Comparison of ENCODE assay signal across 7 mouse cellular contexts in the genomic region with DNA sequence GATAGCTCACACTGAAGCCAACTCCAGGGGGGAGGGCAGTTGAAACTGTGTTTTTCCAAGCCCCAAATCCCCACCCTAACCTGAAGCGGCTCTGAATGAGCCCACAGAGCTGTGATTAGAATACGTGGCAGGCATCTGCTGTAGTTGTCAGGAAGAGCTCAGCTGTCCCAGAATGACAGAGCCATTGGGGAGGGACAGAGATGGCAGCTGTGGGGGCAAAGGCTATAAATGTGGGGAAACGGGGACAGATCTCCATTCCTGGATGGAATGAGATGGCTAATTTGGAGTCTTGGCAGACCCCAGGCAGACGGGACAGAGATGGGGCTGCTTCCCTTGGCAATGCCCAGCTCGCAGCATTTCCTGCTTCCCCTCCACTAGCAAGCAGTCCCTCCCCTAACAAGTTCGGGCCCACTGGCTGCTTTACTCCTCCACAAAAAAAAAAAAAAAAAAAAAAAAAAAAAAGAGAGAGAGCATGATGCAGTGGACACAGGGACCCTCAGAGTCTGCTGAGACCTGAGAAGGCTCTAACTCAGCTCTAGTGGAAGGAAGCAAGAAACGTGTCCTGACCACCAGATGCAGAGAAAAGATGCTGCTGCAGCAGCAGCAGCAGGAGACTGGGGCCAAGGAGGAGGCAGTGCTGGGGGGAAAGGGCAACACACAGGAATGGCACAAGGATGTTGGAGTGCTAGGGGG. TPM values are rescaled to one million over a fixed set of nuclear protein-coding genes. Genes with fewer than 3 reads are reported as not detected.
A peak's percentile ranks its signal among the peaks of the same experiment; 100 is the strongest.
DNase-seq lines count a peak whose midpoint lies in the region; ATAC-seq and TF ChIP-seq lines count a peak whose summit lies in the region.

No protein-coding gene starts in this region.

- H3K4me2 ChIP-seq in kidney, postnatal 0 days (ENCODE audit: low read length), result peak overlapping the region; percentile 94; the same call in 1 of the 2 replicates
- peak overlapping the region; percentile 97 for H3K4me2 ChIP-seq in embryonic facial prominence, embryonic 14.5 days (ENCODE audit: low read depth, low read length)
- H3K4me2 ChIP-seq in hindbrain, embryonic 12.5 days (replicated peaks), result peak overlapping the region; percentile 80
- H3K4me2 ChIP-seq in midbrain, embryonic 15.5 days, result peak overlapping the region; percentile 93

- H3K27me3 ChIP-seq in kidney, postnatal 0 days (ENCODE audit: insufficient read depth, low read length), result no peaks in the 10 kb centered on the region
- no peaks in the 10 kb centered on the region for H3K27me3 ChIP-seq in embryonic facial prominence, embryonic 14.5 days (replicated peaks; ENCODE audit: control insufficient read depth, insufficient read depth, low read length)
- H3K27me3 ChIP-seq in hindbrain, embryonic 12.5 days, result no peaks in the 10 kb centered on the region
- no peaks in the 10 kb centered on the region for H3K27me3 ChIP-seq in midbrain, embryonic 15.5 days (replicated peaks)

- no peaks in the 10 kb centered on the region for H3K9me3 ChIP-seq in kidney, postnatal 0 days (replicated peaks; ENCODE audit: low read length)
- no peaks in the 10 kb centered on the region for H3K9me3 ChIP-seq in embryonic facial prominence, embryonic 14.5 days (ENCODE audit: control insufficient read depth, low read length)
- H3K9me3 ChIP-seq in hindbrain, embryonic 12.5 days (replicated peaks), result no peaks in the 10 kb centered on the region
- H3K9me3 ChIP-seq in midbrain, embryonic 15.5 days, result no peaks in the 10 kb centered on the region

- peaks cover 18% of the 10 kb centered on the region for H3K4me1 ChIP-seq in kidney, postnatal 0 days (replicated peaks; ENCODE audit: insufficient read depth, low read length)
- peaks cover 7% of the 10 kb centered on the region; the same call in 1 of the 2 replicates for H3K4me1 ChIP-seq in embryonic facial prominence, embryonic 14.5 days (ENCODE audit: control insufficient read depth, insufficient read depth, low read length)
- peaks cover 22% of the 10 kb centered on the region for H3K4me1 ChIP-seq in hindbrain, embryonic 12.5 days
- H3K4me1 ChIP-seq in midbrain, embryonic 15.5 days, result peaks cover 22% of the 10 kb centered on the region

- ATAC-seq in kidney, postnatal 0 days (replicated peaks; ENCODE audit: low FRiP score, low read depth), result no peak
- no peak for ATAC-seq in embryonic facial prominence, embryonic 14.5 days (ENCODE audit: low read depth)
- no peak for ATAC-seq in hindbrain, embryonic 12.5 days (ENCODE audit: low FRiP score)
- ATAC-seq in midbrain, embryonic 15.5 days (replicated peaks), result no peak
- ATAC-seq in inflammation-experienced regulatory T-cells, adult 6 months, result no peak

- no peak overlapping the region for H3K4me3 ChIP-seq in kidney, postnatal 0 days (replicated peaks; ENCODE audit: low read depth, low read length)
- H3K4me3 ChIP-seq in embryonic facial prominence, embryonic 14.5 days (ENCODE audit: low read depth, low read length), result no peak overlapping the region
- H3K4me3 ChIP-seq in hindbrain, embryonic 12.5 days, result no peak overlapping the region
- H3K4me3 ChIP-seq in midbrain, embryonic 15.5 days, result peak overlapping the region; percentile 68

- H3K36me3 ChIP-seq in kidney, postnatal 0 days (ENCODE audit: insufficient read depth, low read length), result no peaks in the 10 kb centered on the region
- H3K36me3 ChIP-seq in embryonic facial prominence, embryonic 14.5 days (ENCODE audit: control insufficient read depth, insufficient read depth, low read length), result no peaks in the 10 kb centered on the region
- no peaks in the 10 kb centered on the region for H3K36me3 ChIP-seq in hindbrain, embryonic 12.5 days
- no peaks in the 10 kb centered on the region for H3K36me3 ChIP-seq in midbrain, embryonic 15.5 days (replicated peaks)

- 15% methylated on average over 7 of the region's 7 CpGs for WGBS in kidney, postnatal 0 days
- WGBS in embryonic facial prominence, embryonic 14.5 days, result 18% methylated on average over 7 of the region's 7 CpGs
- WGBS in hindbrain, embryonic 12.5 days, result 21% methylated on average over 7 of the region's 7 CpGs
- WGBS in midbrain, embryonic 15.5 days, result 23% methylated on average over 7 of the region's 7 CpGs

- DNase-seq in kidney, postnatal 0 days (ENCODE audit: low spot score), result no peak
- DNase-seq in kidney, postnatal 14 days, result no peak
- DNase-seq in embryonic facial prominence, embryonic 14.5 days (ENCODE audit: low spot score), result peak; percentile 26
- no peak for DNase-seq in right cerebral cortex, postnatal 14 days

- H3K9ac ChIP-seq in kidney, postnatal 0 days (ENCODE audit: low read depth, low read length), result no peak overlapping the region
- H3K9ac ChIP-seq in embryonic facial prominence, embryonic 14.5 days (ENCODE audit: low read depth, low read length), result peak overlapping the region; percentile 80; the same call in 1 of the 2 replicates
- peak overlapping the region; percentile 86; the same call in 1 of the 2 replicates for H3K9ac ChIP-seq in hindbrain, embryonic 12.5 days
- peak overlapping the region; percentile 94 for H3K9ac ChIP-seq in midbrain, embryonic 15.5 days

- H3K27ac ChIP-seq in kidney, postnatal 0 days, result peak overlapping the region; percentile 58
- H3K27ac ChIP-seq in embryonic facial prominence, embryonic 14.5 days (replicated peaks; ENCODE audit: low read depth, low read length), result peak overlapping the region; percentile 3; the same call in 1 of the 2 replicates
- peak overlapping the region; percentile 93 for H3K27ac ChIP-seq in hindbrain, embryonic 12.5 days
- peak overlapping the region; percentile 94 for H3K27ac ChIP-seq in midbrain, embryonic 15.5 days

- no peak for TF ChIP-seq CTCF in kidney, postnatal 0 days (IDR thresholded peaks at IDR 0.05; ENCODE audit: low read depth)

RNA-seq across cellular contexts. Expression of gene Nudt14, which starts 9.4 kb away (rescaled TPM):
- 99.2 and 102 TPM in 2 replicates for polyA plus RNA-seq in kidney, postnatal 0 days (2015; fragmentation: Nextera tagmentation; extraction: Ambion mirVana)
- 87.3 and 87.4 TPM in 2 replicates for polyA plus RNA-seq in embryonic facial prominence, embryonic 14.5 days (2014; fragmentation: Nextera tagmentation; extraction: Ambion mirVana)
- polyA plus RNA-seq in hindbrain, embryonic 12.5 days (2016; fragmentation: Nextera tagmentation; extraction: Ambion mirVana), result 51.5 and 65.9 TPM in 2 replicates
- 60.6 and 60.8 TPM in 2 replicates for polyA plus RNA-seq in midbrain, embryonic 15.5 days (2015; fragmentation: Nextera tagmentation; extraction: Ambion mirVana)
- 10 to 100 TPM; 33.0 to 42.6 (median 40.7) TPM for polyA plus RNA-seq in inflammation-experienced regulatory T-cells, adult 6 months (2017; shearing (Covaris generic))

RNA-seq across cellular contexts. Expression of gene Jag2, which starts 21.7 kb away (rescaled TPM):
- polyA plus RNA-seq in kidney, postnatal 0 days (2015; fragmentation: Nextera tagmentation; extraction: Ambion mirVana), result 2.4 and 2.9 TPM in 2 replicates
- 9.4 and 13.1 TPM in 2 replicates for polyA plus RNA-seq in embryonic facial prominence, embryonic 14.5 days (2014; fragmentation: Nextera tagmentation; extraction: Ambion mirVana)
- polyA plus RNA-seq in hindbrain, embryonic 12.5 days (2016; fragmentation: Nextera tagmentation; extraction: Ambion mirVana), result 9.4 and 10.3 TPM in 2 replicates
- polyA plus RNA-seq in midbrain, embryonic 15.5 days (2015; fragmentation: Nextera tagmentation; extraction: Ambion mirVana), result 16.4 and 18.4 TPM in 2 replicates
- polyA plus RNA-seq in inflammation-experienced regulatory T-cells, adult 6 months (2017; shearing (Covaris generic)), result under 1 TPM; 0.39 to 0.59 (median 0.50) TPM

RNA-seq across cellular contexts. Expression of gene Btbd6, which starts 25.0 kb away (rescaled TPM):
- 22.8 and 24.9 TPM in 2 replicates for polyA plus RNA-seq in kidney, postnatal 0 days (2015; fragmentation: Nextera tagmentation; extraction: Ambion mirVana)
- polyA plus RNA-seq in embryonic facial prominence, embryonic 14.5 days (2014; fragmentation: Nextera tagmentation; extraction: Ambion mirVana), result 20.8 and 22.8 TPM in 2 replicates
- 34.5 and 34.8 TPM in 2 replicates for polyA plus RNA-seq in hindbrain, embryonic 12.5 days (2016; fragmentation: Nextera tagmentation; extraction: Ambion mirVana)
- 57.4 and 60.2 TPM in 2 replicates for polyA plus RNA-seq in midbrain, embryonic 15.5 days (2015; fragmentation: Nextera tagmentation; extraction: Ambion mirVana)
- 1 to 10 TPM; 7.2 to 8.8 (median 7.3) TPM for polyA plus RNA-seq in inflammation-experienced regulatory T-cells, adult 6 months (2017; shearing (Covaris generic))

RNA-seq across cellular contexts. Expression of gene Brf1, which starts 49.2 kb away (rescaled TPM):
- polyA plus RNA-seq in kidney, postnatal 0 days (2015; fragmentation: Nextera tagmentation; extraction: Ambion mirVana), result 41.4 and 43.6 TPM in 2 replicates
- 50.0 and 54.3 TPM in 2 replicates for polyA plus RNA-seq in embryonic facial prominence, embryonic 14.5 days (2014; fragmentation: Nextera tagmentation; extraction: Ambion mirVana)
- polyA plus RNA-seq in hindbrain, embryonic 12.5 days (2016; fragmentation: Nextera tagmentation; extraction: Ambion mirVana), result 72.4 and 75.5 TPM in 2 replicates
- polyA plus RNA-seq in midbrain, embryonic 15.5 days (2015; fragmentation: Nextera tagmentation; extraction: Ambion mirVana), result 56.0 and 58.5 TPM in 2 replicates
- polyA plus RNA-seq in inflammation-experienced regulatory T-cells, adult 6 months (2017; shearing (Covaris generic)), result 10 to 100 TPM; 20.2 to 32.0 (median 30.5) TPM

Comparison
In these comparisons a context has a peak if more than half of its experiments do, and no peak if none do; other contexts are left out.
1. H3K27ac ChIP-seq: peak in every context shown above with its lines; median percentile 94 in midbrain, embryonic 15.5 days; 93 in hindbrain, embryonic 12.5 days; 58 in kidney, postnatal 0 days; 3 in embryonic facial prominence, embryonic 14.5 days.